Mouse (Mus musculus) stomach, postnatal 0 days (tissue): ENCODE data around the gene Relb.

ENCODE experiments used
- CTCF ChIP-seq: IDR thresholded peaks from 2 replicates; pipeline ENCODE4 v1.5.1; 2016; ENCODE audit warnings: antibody characterized with exemption, low read depth, mild to moderate bottlenecking, moderate library complexity
- EP300 ChIP-seq: optimal IDR thresholded peaks from 2 replicates; pipeline ENCODE3; 2016; ENCODE audit warnings: antibody characterized with exemption

DNA sequence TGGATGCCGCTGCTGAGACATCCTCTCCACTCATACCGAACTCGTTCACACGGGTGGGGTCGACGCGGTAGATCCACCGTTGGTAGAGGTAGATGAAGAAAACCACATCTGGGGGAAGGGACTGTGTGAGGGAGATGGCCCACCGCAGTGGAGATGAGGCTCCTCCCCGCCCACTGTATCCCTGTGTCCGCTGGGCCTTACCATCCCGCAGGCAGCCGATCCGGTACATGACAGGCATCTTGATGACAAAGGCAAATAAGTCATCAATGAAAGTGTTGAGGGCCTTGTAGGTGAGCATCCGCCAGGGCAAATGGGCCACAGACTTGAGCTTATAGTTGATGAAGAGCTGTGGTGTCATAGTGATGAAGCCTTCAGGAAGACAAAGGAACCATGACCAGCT lies 4.6 kb upstream of the Relb start:
- no peak for TF ChIP-seq CTCF
- TF ChIP-seq EP300 = no peak
